16 mouse cellular contexts compared by ENCODE assay signal in the genomic region with DNA sequence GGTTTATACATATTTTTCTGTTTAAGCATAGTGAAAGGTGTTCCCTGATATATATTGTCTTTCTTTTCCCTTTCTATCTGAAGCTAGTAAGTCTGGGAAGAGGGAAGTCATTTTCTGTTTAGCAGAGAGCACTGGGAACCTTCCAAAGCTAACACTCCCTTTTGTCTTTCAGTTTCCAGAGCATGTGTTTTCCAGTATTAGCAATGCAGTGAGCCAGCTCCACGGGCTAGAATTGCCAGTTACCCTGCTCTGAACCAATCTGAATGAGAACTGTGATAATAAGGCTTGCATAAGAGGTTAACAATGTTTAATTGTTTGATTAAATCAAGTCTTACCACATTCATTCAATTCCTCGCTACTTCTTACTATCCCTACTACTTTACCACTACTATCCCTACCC.
DNase-seq lines count a peak whose midpoint lies in the region; ATAC-seq and TF ChIP-seq lines count a peak whose summit lies in the region.
"Had no signal": no experiment of that assay in that cellular context is flagged by ENCODE, and none has a peak within 500 bp of the region (broad histone marks: within the 10 kb centered on the region; RNA-seq: fewer than 3 reads in every experiment).

No protein-coding gene starts in this region.

- H3K4me2 ChIP-seq in embryonic facial prominence, embryonic 14.5 days (ENCODE audit: low read depth, low read length), result no peak overlapping the region
- no peak overlapping the region for H3K4me2 ChIP-seq in lung, embryonic 14.5 days
- no peak overlapping the region for H3K4me2 ChIP-seq in lung, postnatal 0 days (replicated peaks; ENCODE audit: low read depth, low read length)
- H3K4me2 ChIP-seq: liver, embryonic 15.5 days; neural tube, embryonic 12.5 days had no signal

- no peak overlapping the region for H3K9ac ChIP-seq in embryonic facial prominence, embryonic 14.5 days (ENCODE audit: low read depth, low read length)
- no peak overlapping the region for H3K9ac ChIP-seq in lung, embryonic 14.5 days
- H3K9ac ChIP-seq in lung, postnatal 0 days (replicated peaks; ENCODE audit: low read depth), result no peak overlapping the region
- H3K9ac ChIP-seq: liver, embryonic 15.5 days; neural tube, embryonic 12.5 days had no signal

- TF ChIP-seq EP300 in lung, postnatal 0 days (IDR thresholded peaks at IDR 0.05), result no peak

- TF ChIP-seq CTCF in lung, embryonic 14.5 days (IDR thresholded peaks at IDR 0.05; ENCODE audit: low read depth), result no peak
- TF ChIP-seq CTCF in lung, adult 2 months (IDR thresholded peaks at IDR 0.05; ENCODE audit: insufficient read depth, low read length), result no peak
- TF ChIP-seq CTCF in lung, postnatal 0 days (IDR thresholded peaks at IDR 0.05), result no peak

- no peaks in the 10 kb centered on the region for H3K36me3 ChIP-seq in embryonic facial prominence, embryonic 14.5 days (ENCODE audit: control insufficient read depth, insufficient read depth, low read length)
- no peaks in the 10 kb centered on the region for H3K36me3 ChIP-seq in embryonic facial prominence, embryonic 10.5 days (replicated peaks)
- no peaks in the 10 kb centered on the region for H3K36me3 ChIP-seq in lung, embryonic 14.5 days (ENCODE audit: insufficient read depth)
- H3K36me3 ChIP-seq in lung, postnatal 0 days (ENCODE audit: insufficient read depth, low read length), result no peaks in the 10 kb centered on the region
- H3K36me3 ChIP-seq: liver, embryonic 15.5 days; neural tube, embryonic 12.5 days had no signal

- TF ChIP-seq POLR2A in lung, adult 2 months (IDR thresholded peaks at IDR 0.05; ENCODE audit: borderline replicate concordance, extremely low read depth, low read depth, low read length), result no peak

- H3K4me3 ChIP-seq in embryonic facial prominence, embryonic 14.5 days (ENCODE audit: low read depth, low read length), result no peak overlapping the region
- no peak overlapping the region for H3K4me3 ChIP-seq in embryonic facial prominence, embryonic 10.5 days
- no peak overlapping the region for H3K4me3 ChIP-seq in lung, embryonic 14.5 days (ENCODE audit: low read depth, low read length)
- H3K4me3 ChIP-seq in lung, adult 2 months (replicated peaks; ENCODE audit: extremely low read depth, low read depth, low read length), result no peak overlapping the region
- no peak overlapping the region for H3K4me3 ChIP-seq in lung, postnatal 0 days (ENCODE audit: low read depth, low read length)
- H3K4me3 ChIP-seq: liver, embryonic 15.5 days; megakaryocyte, embryonic 14.5 days; neural tube, embryonic 12.5 days had no signal

- no peaks in the 10 kb centered on the region for H3K27me3 ChIP-seq in embryonic facial prominence, embryonic 14.5 days (replicated peaks; ENCODE audit: control insufficient read depth, insufficient read depth, low read length)
- H3K27me3 ChIP-seq in embryonic facial prominence, embryonic 10.5 days (replicated peaks; ENCODE audit: low read depth, poor library complexity, severe bottlenecking), result no peaks in the 10 kb centered on the region
- no peaks in the 10 kb centered on the region for H3K27me3 ChIP-seq in lung, embryonic 14.5 days (ENCODE audit: insufficient read depth, low read length)
- no peaks in the 10 kb centered on the region for H3K27me3 ChIP-seq in lung, postnatal 0 days (replicated peaks; ENCODE audit: insufficient read depth, low read length)
- H3K27me3 ChIP-seq: liver, embryonic 15.5 days; megakaryocyte, embryonic 14.5 days; neural tube, embryonic 12.5 days had no signal

- DNase-seq in embryonic facial prominence, embryonic 14.5 days (ENCODE audit: low spot score), result peak; percentile 36
- DNase-seq in embryonic facial prominence, embryonic 10.5 days (ENCODE audit: low spot score), result no peak
- DNase-seq in heart, adult 11 months, result peak; percentile 86
- no peak for DNase-seq in heart, adult 9 months (ENCODE audit: low spot score in 2 of 2)
- peak; percentile 10 for DNase-seq in lung, embryonic 14.5 days
- no peak for DNase-seq in lung, adult 2 months
- peak; percentile 11 for DNase-seq in lung, postnatal 0 days (ENCODE audit: low spot score)
- no peak for DNase-seq in kidney, postnatal 25 days
- DNase-seq: adrenal gland, postnatal 14 days; cerebellum, adult 9-11 months; gastrocnemius, postnatal 25 days; kidney, adult 8-10 months; right cerebral cortex, postnatal 4 days had no signal

- H3K27ac ChIP-seq in embryonic facial prominence, embryonic 14.5 days (replicated peaks; ENCODE audit: low read depth, low read length), result no peak overlapping the region
- H3K27ac ChIP-seq in embryonic facial prominence, embryonic 10.5 days (replicated peaks), result no peak overlapping the region
- no peak overlapping the region for H3K27ac ChIP-seq in lung, embryonic 14.5 days (ENCODE audit: low read depth)
- no peak overlapping the region for H3K27ac ChIP-seq in lung, postnatal 0 days (ENCODE audit: low read length)
- H3K27ac ChIP-seq: liver, embryonic 15.5 days; neural tube, embryonic 12.5 days had no signal

- whole genome bisulfite sequencing in embryonic facial prominence, embryonic 14.5 days, result 41% methylated on average over 2 of the region's 2 CpGs
- 63% methylated on average over 2 of the region's 2 CpGs for WGBS in embryonic facial prominence, embryonic 10.5 days
- WGBS in lung, embryonic 14.5 days, result 57% methylated on average over 2 of the region's 2 CpGs
- 35% methylated on average over 2 of the region's 2 CpGs for WGBS in lung, adult 2 months
- 39% methylated on average over 2 of the region's 2 CpGs for WGBS in lung, postnatal 0 days

- H3K9me3 ChIP-seq in embryonic facial prominence, embryonic 14.5 days (ENCODE audit: control insufficient read depth, low read length), result no peaks in the 10 kb centered on the region
- H3K9me3 ChIP-seq in embryonic facial prominence, embryonic 10.5 days, result no peaks in the 10 kb centered on the region
- H3K9me3 ChIP-seq in lung, embryonic 14.5 days (ENCODE audit: low read depth, low read length), result no peaks in the 10 kb centered on the region
- no peaks in the 10 kb centered on the region for H3K9me3 ChIP-seq in lung, postnatal 0 days (ENCODE audit: low read length)
- H3K9me3 ChIP-seq: liver, embryonic 15.5 days; megakaryocyte, embryonic 14.5 days; neural tube, embryonic 12.5 days had no signal

- ATAC-seq in embryonic facial prominence, embryonic 14.5 days (ENCODE audit: low read depth), result no peak
- no peak for ATAC-seq in lung, embryonic 14.5 days (ENCODE audit: insufficient read depth)
- no peak for ATAC-seq in lung, postnatal 0 days

- H3K4me1 ChIP-seq in embryonic facial prominence, embryonic 14.5 days (ENCODE audit: control insufficient read depth, insufficient read depth, low read length), result no peaks in the 10 kb centered on the region
- H3K4me1 ChIP-seq in embryonic facial prominence, embryonic 10.5 days, result no peaks in the 10 kb centered on the region
- no peaks in the 10 kb centered on the region for H3K4me1 ChIP-seq in lung, embryonic 14.5 days (ENCODE audit: insufficient read depth)
- no peaks in the 10 kb centered on the region for H3K4me1 ChIP-seq in lung, adult 2 months (ENCODE audit: control insufficient read depth, insufficient read depth, low read length)
- H3K4me1 ChIP-seq in lung, postnatal 0 days (ENCODE audit: insufficient read depth, low read depth, low read length), result no peaks in the 10 kb centered on the region
- H3K4me1 ChIP-seq: liver, embryonic 15.5 days; megakaryocyte, embryonic 14.5 days; neural tube, embryonic 12.5 days had no signal

Comparison
In these comparisons a context has a peak if more than half of its experiments do, and no peak if none do; other contexts are left out.
1. DNase-seq: peak in embryonic facial prominence, embryonic 14.5 days (single experiment), heart, adult 11 months (single experiment), lung, embryonic 14.5 days (single experiment) and lung, postnatal 0 days (single experiment); none in embryonic facial prominence, embryonic 10.5 days (single experiment), heart, adult 9 months (0 of 2), lung, adult 2 months (single experiment) and kidney, postnatal 25 days (0 of 2).